Mouse (Mus musculus) C2C12 (cell line): ENCODE data around the gene Kctd3. TPM values are rescaled to one million over a fixed set of nuclear protein-coding genes. Genes with fewer than 3 reads are reported as not detected.

Experiments
- H3K27me3 ChIP-seq: one replicate; pipeline ENCODE4 v1.6.1; 2011; ENCODE audit not compliant: control insufficient read depth, insufficient read depth, insufficient read length
- H3K36me3 ChIP-seq: one replicate; pipeline ENCODE4 v1.6.1; 2011; ENCODE audit not compliant: control insufficient read depth, insufficient read depth
- H3K4me3 ChIP-seq: one replicate; pipeline ENCODE4 v1.5.1; 2011; ENCODE audit warnings: mild to moderate bottlenecking, control low read depth; ENCODE audit not compliant: poor library complexity, insufficient read depth, severe bottlenecking
- H3K79me2 ChIP-seq: one replicate; pipeline ENCODE4 v1.6.1; 2011; ENCODE audit not compliant: control insufficient read depth, insufficient read depth
- H3K79me3 ChIP-seq: one replicate; pipeline ENCODE4 v1.6.1; 2011; ENCODE audit warnings: low read depth, control low read depth
- H3ac ChIP-seq: one replicate; pipeline ENCODE3; 2011; ENCODE audit warnings: low read depth; ENCODE audit not compliant: control insufficient read depth, insufficient read length
- CEBPB ChIP-seq: IDR thresholded peaks from one replicate; pipeline ENCODE4 v1.6.1; 2011; ENCODE audit warnings: low read depth, mild to moderate bottlenecking, control low read depth, moderate library complexity
- CTCF ChIP-seq: IDR thresholded peaks from one replicate; pipeline ENCODE4 v1.5.1; 2011; ENCODE audit not compliant: control insufficient read depth, insufficient read depth, insufficient read length
- FOSL1 ChIP-seq: IDR thresholded peaks from one replicate; pipeline ENCODE4 v1.8.0; 2011; ENCODE audit warnings: mild to moderate bottlenecking, low read length; ENCODE audit not compliant: poor library complexity, insufficient read depth, severe bottlenecking
- MAX ChIP-seq: IDR thresholded peaks from one replicate; pipeline ENCODE4 v1.6.1; 2011; ENCODE audit warnings: mild to moderate bottlenecking, control low read depth
- MYOD1 ChIP-seq: IDR thresholded peaks from one replicate; pipeline ENCODE4 v1.6.1; 2011; ENCODE audit warnings: low read depth; ENCODE audit not compliant: control insufficient read depth, insufficient read length
- MYOG ChIP-seq: IDR thresholded peaks from one replicate; pipeline ENCODE4 v1.6.1; 2011; ENCODE audit not compliant: control insufficient read depth, insufficient read length; ENCODE audit errors: extremely low read depth
- USF1 ChIP-seq: IDR thresholded peaks from one replicate; pipeline ENCODE4 v1.6.1; 2011; ENCODE audit warnings: low read depth, mild to moderate bottlenecking, control low read depth, moderate library complexity
- polyA plus RNA-seq: library from polyadenylated mRNA; unstranded; fragments of >200 nt; fragmentation: generic; extraction: Trizol; gene quantifications from one replicate; pipeline ENCODE4 v1.2.1, GENCODE M21; 2012; ENCODE audit warnings: missing spikeins

Gene Kctd3
- polyA plus RNA-seq, 1 experiment: 19.0 TPM

- Histone ChIP-seq H3K4me3 (peak overlapping the region; percentile 86), H3K36me3 (peaks cover 4% of the 10 kb centered on the region), H3ac (peak overlapping the region; percentile 85), H3K79me3 (peaks cover 28% of the 10 kb centered on the region), H3K27me3 (no peaks in the 10 kb centered on the region), H3K79me2 (peaks cover 57% of the 10 kb centered on the region)
- TF ChIP-seq MYOD1 (no peak), MAX (no peak), USF1 (no peak), CTCF (no peak), CEBPB (no peak), FOSL1 (no peak), MYOG (no peak)
Measured at GRCm38 (mm10) chr1:189006826-189007225, 815 bp downstream of the Kctd3 start.

- TF ChIP-seq MYOG (no peak), USF1 (no peak), FOSL1 (no peak), CEBPB (no peak), MYOD1 (no peak), MAX (no peak), CTCF (no peak)
- H3K79me2 ChIP-seq: peaks cover 57% of the 10 kb centered on the region
- H3K4me3 ChIP-seq: peak overlapping the region; percentile 86
- H3K27me3 ChIP-seq: no peaks in the 10 kb centered on the region
- peaks cover 4% of the 10 kb centered on the region for H3K36me3 ChIP-seq
- H3ac ChIP-seq: no peak overlapping the region
- peaks cover 28% of the 10 kb centered on the region for H3K79me3 ChIP-seq
Measured at GRCm38 (mm10) chr1:189006267-189006666, 1.4 kb downstream of the Kctd3 start.

- TF ChIP-seq MAX (no peak), MYOD1 (no peak), MYOG (no peak), CEBPB (no peak), USF1 (no peak), FOSL1 (no peak), CTCF (no peak)
- H3ac ChIP-seq: no peak overlapping the region
- peaks cover 57% of the 10 kb centered on the region for H3K79me2 ChIP-seq
- no peak overlapping the region for H3K4me3 ChIP-seq
- H3K36me3 ChIP-seq: peaks cover 11% of the 10 kb centered on the region
- peaks cover 28% of the 10 kb centered on the region for H3K79me3 ChIP-seq
- no peaks in the 10 kb centered on the region for H3K27me3 ChIP-seq
Measured at GRCm38 (mm10) chr1:189004774-189005173, 2.9 kb downstream of the Kctd3 start.

- peaks cover 27% of the 10 kb centered on the region for H3K36me3 ChIP-seq
- peaks cover 51% of the 10 kb centered on the region for H3K79me2 ChIP-seq
- H3ac ChIP-seq: no peak overlapping the region
- peaks cover 24% of the 10 kb centered on the region for H3K79me3 ChIP-seq
- no peak for TF ChIP-seq CTCF
- no peak for TF ChIP-seq MAX
- no peak for TF ChIP-seq MYOG
- no peak for TF ChIP-seq CEBPB
- TF ChIP-seq FOSL1: no peak
- TF ChIP-seq USF1: no peak
- no peak for TF ChIP-seq MYOD1
- H3K27me3 ChIP-seq: no peaks in the 10 kb centered on the region
- no peak overlapping the region for H3K4me3 ChIP-seq
Measured at GRCm38 (mm10) chr1:189001815-189002214, 5.8 kb downstream of the Kctd3 start.

GRCm38 (mm10) chr1:188999981-189000380 is 7.7 kb downstream of the Kctd3 start:
- peaks cover 32% of the 10 kb centered on the region for H3K79me2 ChIP-seq
- no peak overlapping the region for H3K4me3 ChIP-seq
- peaks cover 42% of the 10 kb centered on the region for H3K36me3 ChIP-seq
- TF ChIP-seq MAX (no peak), USF1 (no peak), MYOD1 (no peak), CEBPB (no peak), MYOG (no peak)
- peaks cover 15% of the 10 kb centered on the region for H3K79me3 ChIP-seq
- no peaks in the 10 kb centered on the region for H3K27me3 ChIP-seq
- no peak overlapping the region for H3ac ChIP-seq

GRCm38 (mm10) chr1:188997921-188998320 is 9.7 kb downstream of the Kctd3 start:
- Histone ChIP-seq H3K79me3 (peaks cover 4% of the 10 kb centered on the region), H3K36me3 (peaks cover 56% of the 10 kb centered on the region), H3K27me3 (no peaks in the 10 kb centered on the region), H3ac (no peak overlapping the region), H3K4me3 (no peak overlapping the region), H3K79me2 (peaks cover 12% of the 10 kb centered on the region)
- TF ChIP-seq USF1: no peak
- no peak for TF ChIP-seq FOSL1
- TF ChIP-seq MAX: no peak
- TF ChIP-seq CTCF: no peak
- TF ChIP-seq MYOD1: no peak
- TF ChIP-seq MYOG: no peak
- TF ChIP-seq CEBPB: no peak
